Mouse (Mus musculus): ENCODE data around the gene Fuk. TPM values are rescaled to one million over a fixed set of nuclear protein-coding genes. Genes with fewer than 3 reads are reported as not detected.
A peak's percentile ranks its signal among the peaks of the same experiment; 100 is the strongest.
"Not testable (repeated sequence)": the region's sequence is repeated elsewhere in the genome, so short reads cannot be mapped to it uniquely, and the experiment has no call there.

Fuk gene
- polyA plus RNA-seq, 1 experiment from 2014 or later: 6.0 TPM

GRCm38 (mm10) chr8:110938882-110939589 is 36.7 kb upstream of the Fuk start:
- Histone ChIP-seq H3K36me3 (ENCODE audit: control insufficient read depth, insufficient read depth, low read length) (peaks cover 3% of the 10 kb centered on the region; the same call in 1 of the 2 replicates), H3K4me3 (ENCODE audit: control insufficient read depth in 1 of 2, insufficient read depth in 1 of 2, low read depth in 1 of 2, low read length in 2 of 2) (no peak overlapping the region), H3K27ac (replicated peaks in 1 of 2; ENCODE audit: control insufficient read depth in 1 of 2, insufficient read depth in 1 of 2, low read depth in 2 of 2, low read length in 2 of 2) (peak overlapping the region; percentile 46 to 76), H3K4me2 (ENCODE audit: low read length) (0 out of 2 replicates have a peak overlapping the region, but pooled peaks have one; percentile 0), H3K4me1 (ENCODE audit: control insufficient read depth in 2 of 2, insufficient read depth in 2 of 2, low read length in 2 of 2) (peaks cover 26 to 55% of the 10 kb centered on the region in 2 experiments), H3K27me3 (ENCODE audit: control insufficient read depth, insufficient read depth, low read length) (no peaks in the 10 kb centered on the region), H3K9me3 (ENCODE audit: control insufficient read depth, low read length) (no peaks in the 10 kb centered on the region), H3K9ac (ENCODE audit: low read length) (no peak overlapping the region)
- 19% methylated on average over 6 of the region's 6 CpGs for WGBS
- ATAC-seq (ENCODE audit: insufficient number of reproducible peaks, insufficient read depth, low FRiP score, low read depth): peak; percentile 52

- 89% methylated on average over 12 of the region's 12 CpGs for WGBS
- Histone ChIP-seq H3K4me3 (ENCODE audit: control insufficient read depth in 1 of 2, insufficient read depth in 1 of 2, low read depth in 1 of 2, low read length in 2 of 2) (no peak overlapping the region), H3K27ac (replicated peaks in 1 of 2; ENCODE audit: control insufficient read depth in 1 of 2, insufficient read depth in 1 of 2, low read depth in 2 of 2, low read length in 2 of 2) (no peak overlapping the region), H3K9me3 (ENCODE audit: control insufficient read depth, low read length) (no peaks in the 10 kb centered on the region), H3K4me2 (ENCODE audit: low read length) (no peak overlapping the region), H3K27me3 (ENCODE audit: control insufficient read depth, insufficient read depth, low read length) (no peaks in the 10 kb centered on the region), H3K9ac (ENCODE audit: low read length) (no peak overlapping the region), H3K36me3 (ENCODE audit: control insufficient read depth, insufficient read depth, low read length) (peaks cover 3% of the 10 kb centered on the region; the same call in 1 of the 2 replicates), H3K4me1 (ENCODE audit: control insufficient read depth in 2 of 2, insufficient read depth in 2 of 2, low read length in 2 of 2) (peaks cover 25 to 44% of the 10 kb centered on the region in 2 experiments)
- ATAC-seq (ENCODE audit: insufficient number of reproducible peaks, insufficient read depth, low FRiP score, low read depth): no peak
Observed at GRCm38 (mm10) chr8:110936217-110936616, 33.9 kb upstream of the Fuk start.

- Histone ChIP-seq H3K27ac (replicated peaks in 1 of 2; ENCODE audit: control insufficient read depth in 1 of 2, insufficient read depth in 1 of 2, low read depth in 2 of 2, low read length in 2 of 2) (no peak overlapping the region), H3K27me3 (ENCODE audit: control insufficient read depth, insufficient read depth, low read length) (no peaks in the 10 kb centered on the region), H3K4me2 (ENCODE audit: low read length) (no peak overlapping the region), H3K4me1 (ENCODE audit: control insufficient read depth in 2 of 2, insufficient read depth in 2 of 2, low read length in 2 of 2) (peaks cover 20 to 27% of the 10 kb centered on the region in 2 experiments), H3K4me3 (ENCODE audit: control insufficient read depth in 1 of 2, insufficient read depth in 1 of 2, low read depth in 1 of 2, low read length in 2 of 2) (no peak overlapping the region), H3K9me3 (ENCODE audit: control insufficient read depth, low read length) (no peaks in the 10 kb centered on the region), H3K36me3 (ENCODE audit: control insufficient read depth, insufficient read depth, low read length) (peaks cover 3% of the 10 kb centered on the region; the same call in 1 of the 2 replicates), H3K9ac (ENCODE audit: low read length) (no peak overlapping the region)
- no peak for ATAC-seq (ENCODE audit: insufficient number of reproducible peaks, insufficient read depth, low FRiP score, low read depth)
- WGBS: 91% methylated on average over 2 of the region's 2 CpGs
Observed at GRCm38 (mm10) chr8:110933272-110933671, 31.0 kb upstream of the Fuk start.

GRCm38 (mm10) chr8:110932444-110932843 is 30.2 kb upstream of the Fuk start:
- ATAC-seq (ENCODE audit: insufficient number of reproducible peaks, insufficient read depth, low FRiP score, low read depth): no peak
- 80% methylated on average over 3 of the region's 3 CpGs for WGBS
- H3K9ac ChIP-seq (ENCODE audit: low read length): no peak overlapping the region
- H3K36me3 ChIP-seq (ENCODE audit: control insufficient read depth, insufficient read depth, low read length): peaks cover 3% of the 10 kb centered on the region; the same call in 1 of the 2 replicates
- no peaks in the 10 kb centered on the region for H3K27me3 ChIP-seq (ENCODE audit: control insufficient read depth, insufficient read depth, low read length)
- peaks cover 18 to 25% of the 10 kb centered on the region in 2 experiments for H3K4me1 ChIP-seq (ENCODE audit: control insufficient read depth in 2 of 2, insufficient read depth in 2 of 2, low read length in 2 of 2)
- H3K27ac ChIP-seq (replicated peaks in 1 of 2; ENCODE audit: control insufficient read depth in 1 of 2, insufficient read depth in 1 of 2, low read depth in 2 of 2, low read length in 2 of 2): no peak overlapping the region
- H3K9me3 ChIP-seq (ENCODE audit: control insufficient read depth, low read length): no peaks in the 10 kb centered on the region
- no peak overlapping the region for H3K4me2 ChIP-seq (ENCODE audit: low read length)
- no peak overlapping the region for H3K4me3 ChIP-seq (ENCODE audit: control insufficient read depth in 1 of 2, insufficient read depth in 1 of 2, low read depth in 1 of 2, low read length in 2 of 2)

- WGBS: 41% methylated on average over 12 of the region's 12 CpGs
- H3K4me3 ChIP-seq (ENCODE audit: control insufficient read depth in 1 of 2, insufficient read depth in 1 of 2, low read depth in 1 of 2, low read length in 2 of 2): no peak overlapping the region
- H3K4me1 ChIP-seq (ENCODE audit: control insufficient read depth in 2 of 2, insufficient read depth in 2 of 2, low read length in 2 of 2): peaks cover 18 to 34% of the 10 kb centered on the region in 2 experiments
- peak; percentile 79 for ATAC-seq (ENCODE audit: insufficient number of reproducible peaks, insufficient read depth, low FRiP score, low read depth)
- no peaks in the 10 kb centered on the region for H3K9me3 ChIP-seq (ENCODE audit: control insufficient read depth, low read length)
- no peak overlapping the region; the same call in 1 of the 2 replicates for H3K9ac ChIP-seq (ENCODE audit: low read length)
- peaks cover 3% of the 10 kb centered on the region; the same call in 1 of the 2 replicates for H3K36me3 ChIP-seq (ENCODE audit: control insufficient read depth, insufficient read depth, low read length)
- 0 out of 2 replicates have a peak overlapping the region, but pooled peaks have one; percentile 11 for H3K4me2 ChIP-seq (ENCODE audit: low read length)
- H3K27me3 ChIP-seq (ENCODE audit: control insufficient read depth, insufficient read depth, low read length): no peaks in the 10 kb centered on the region
- peak overlapping the region; percentile 31 to 68 for H3K27ac ChIP-seq (replicated peaks in 1 of 2; ENCODE audit: control insufficient read depth in 1 of 2, insufficient read depth in 1 of 2, low read depth in 2 of 2, low read length in 2 of 2)
Observed at GRCm38 (mm10) chr8:110931176-110931939, 29.1 kb upstream of the Fuk start.

GRCm38 (mm10) chr8:110929672-110930071 is 27.4 kb upstream of the Fuk start:
- not testable (repeated sequence) for H3K9me3 ChIP-seq (ENCODE audit: control insufficient read depth, low read length); H3K4me3 ChIP-seq (ENCODE audit: control insufficient read depth in 1 of 2, insufficient read depth in 1 of 2, low read depth in 1 of 2, low read length in 2 of 2); ATAC-seq (ENCODE audit: insufficient number of reproducible peaks, insufficient read depth, low FRiP score, low read depth); H3K9ac ChIP-seq (ENCODE audit: low read length); H3K27me3 ChIP-seq (ENCODE audit: control insufficient read depth, insufficient read depth, low read length); H3K27ac ChIP-seq (replicated peaks in 1 of 2; ENCODE audit: control insufficient read depth in 1 of 2, insufficient read depth in 1 of 2, low read depth in 2 of 2, low read length in 2 of 2); H3K36me3 ChIP-seq (ENCODE audit: control insufficient read depth, insufficient read depth, low read length); H3K4me2 ChIP-seq (ENCODE audit: low read length)
- peaks cover 21 to 37% of the 10 kb centered on the region in 2 experiments for H3K4me1 ChIP-seq (ENCODE audit: control insufficient read depth in 2 of 2, insufficient read depth in 2 of 2, low read length in 2 of 2)
- whole genome bisulfite sequencing: 96% methylated on average over 7 of the region's 8 CpGs

GRCm38 (mm10) chr8:110929066-110929465 is 26.8 kb upstream of the Fuk start:
- 47% methylated on average over 5 of the region's 5 CpGs for WGBS
- no peaks in the 10 kb centered on the region for H3K36me3 ChIP-seq (ENCODE audit: control insufficient read depth, insufficient read depth, low read length)
- no peak overlapping the region for H3K9ac ChIP-seq (ENCODE audit: low read length)
- no peak overlapping the region for H3K27ac ChIP-seq (replicated peaks in 1 of 2; ENCODE audit: control insufficient read depth in 1 of 2, insufficient read depth in 1 of 2, low read depth in 2 of 2, low read length in 2 of 2)
- H3K27me3 ChIP-seq (ENCODE audit: control insufficient read depth, insufficient read depth, low read length): no peaks in the 10 kb centered on the region
- H3K9me3 ChIP-seq (ENCODE audit: control insufficient read depth, low read length): no peaks in the 10 kb centered on the region
- peaks cover 21 to 37% of the 10 kb centered on the region in 2 experiments for H3K4me1 ChIP-seq (ENCODE audit: control insufficient read depth in 2 of 2, insufficient read depth in 2 of 2, low read length in 2 of 2)
- no peak for ATAC-seq (ENCODE audit: insufficient number of reproducible peaks, insufficient read depth, low FRiP score, low read depth)
- no peak overlapping the region for H3K4me3 ChIP-seq (ENCODE audit: control insufficient read depth in 1 of 2, insufficient read depth in 1 of 2, low read depth in 1 of 2, low read length in 2 of 2)
- no peak overlapping the region for H3K4me2 ChIP-seq (ENCODE audit: low read length)
